Mouse (Mus musculus) spleen, adult 2 months (tissue): ENCODE results near the gene Ddr1.

Source experiments
- CTCF ChIP-seq: fragments of 200-500 bp; IDR thresholded peaks from 2 replicates; pipeline ENCODE4 v1.5.1; 2011; ENCODE audit warnings: mild to moderate bottlenecking, inconsistent platforms; ENCODE audit not compliant: insufficient read depth, insufficient read length, insufficient replicate concordance; ENCODE audit errors: extremely low read depth
- POLR2A ChIP-seq: fragments of 200-500 bp; IDR thresholded peaks from 2 replicates; pipeline ENCODE4 v1.6.1; 2011; ENCODE audit warnings: low read depth, low read length, inconsistent platforms

DNA sequence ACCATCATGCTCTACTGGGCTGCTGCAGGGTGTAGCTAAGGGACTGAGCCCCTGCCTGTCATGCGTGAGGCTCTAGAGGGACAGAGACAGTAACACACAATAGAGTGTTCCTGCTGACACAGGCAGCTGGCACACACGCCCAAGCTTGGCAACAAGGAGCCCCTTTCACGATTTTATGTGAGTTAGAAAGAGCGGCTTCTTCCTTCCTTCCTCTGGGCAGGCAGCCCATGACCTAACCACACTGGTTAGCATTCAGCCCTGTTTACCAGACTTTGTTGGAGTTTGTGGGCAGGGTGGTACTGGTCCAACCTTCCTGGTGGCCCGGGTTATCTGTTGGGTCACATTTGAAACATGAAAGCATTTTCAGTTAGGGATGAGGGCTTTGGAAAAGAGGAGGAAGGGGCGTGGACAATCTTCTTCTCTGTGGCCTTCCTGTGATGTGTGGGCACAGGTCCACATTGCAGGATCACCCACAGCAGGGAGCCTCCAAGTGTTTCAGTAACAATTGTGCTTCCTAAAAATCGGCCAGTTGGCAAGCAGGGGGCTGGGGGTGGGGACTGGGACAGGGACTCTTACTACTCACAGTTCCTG is 47.9 kb upstream of the Ddr1 start:
- TF ChIP-seq CTCF (no peak), POLR2A (no peak)
